Mouse (Mus musculus): ENCODE results near the gene Ptpn3. TPM values are rescaled to one million over a fixed set of nuclear protein-coding genes. Genes with fewer than 3 reads are reported as not detected.

The Ptpn3 gene
- polyA plus RNA-seq, 1 experiment = 4.1 TPM

DNA sequence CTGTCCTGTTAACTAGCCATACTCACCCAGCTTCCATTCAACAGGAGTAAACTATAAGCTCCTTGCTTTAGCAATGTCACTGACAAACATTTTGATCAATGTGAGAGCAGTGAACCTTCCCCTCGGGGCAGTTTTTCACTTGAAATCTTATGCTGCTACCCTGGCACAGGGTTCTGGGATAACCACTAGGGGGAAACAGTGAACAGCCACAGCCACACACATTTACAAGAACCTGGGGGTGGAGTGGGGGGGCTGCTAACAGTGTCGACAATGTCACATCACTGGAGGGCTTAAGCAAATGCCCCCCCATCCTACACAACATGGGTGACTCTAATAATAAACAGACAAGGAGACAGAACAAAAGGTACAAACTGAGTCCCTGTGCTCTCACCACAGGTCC is 51.0 kb downstream of the Ptpn3 start:
- Histone ChIP-seq H3K27ac (ENCODE audit: control insufficient read depth, insufficient read depth, low read depth, low read length, poor library complexity) (no peak overlapping the region), H3K4me1 (ENCODE audit: control insufficient read depth, insufficient read depth, low read length) (no peaks in the 10 kb centered on the region), H3K4me3 (replicated peaks; ENCODE audit: control insufficient read depth, low read depth, low read length) (no peak overlapping the region)
- TF ChIP-seq CTCF (IDR thresholded peaks at IDR 0.05; ENCODE audit: control insufficient read depth, insufficient read depth, low read length) (peak; percentile 7; the same call in 1 of the 2 replicates), POLR2A (IDR thresholded peaks at IDR 0.05; ENCODE audit: borderline replicate concordance, control insufficient read depth, low read depth, low read length) (no peak)
- 14% methylated on average over 2 of the region's 2 CpGs for WGBS

DNA sequence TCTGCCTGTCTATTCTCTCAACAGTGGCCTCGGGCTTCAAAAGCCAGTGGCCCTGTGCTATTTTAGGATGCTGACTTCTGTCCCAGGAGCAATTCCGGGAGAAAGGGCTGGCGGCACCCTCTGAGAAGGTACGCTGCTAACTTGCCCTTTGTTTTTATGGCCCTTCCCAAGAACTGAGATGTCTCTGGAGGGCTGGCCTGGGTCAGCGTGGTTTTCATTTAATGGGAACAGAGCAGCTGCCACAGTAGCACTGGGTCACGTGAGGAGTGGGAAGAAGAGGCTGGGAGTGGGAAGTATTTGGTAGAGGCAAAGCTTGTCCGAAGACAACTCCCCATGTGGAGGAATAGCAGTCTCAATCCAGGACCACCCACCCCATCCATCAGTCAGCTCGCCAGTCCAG is 52.5 kb downstream of the Ptpn3 start:
- 85% methylated on average over 8 of the region's 8 CpGs for WGBS
- Histone ChIP-seq H3K27ac (ENCODE audit: control insufficient read depth, insufficient read depth, low read depth, low read length, poor library complexity) (no peak overlapping the region), H3K4me1 (ENCODE audit: control insufficient read depth, insufficient read depth, low read length) (no peaks in the 10 kb centered on the region), H3K4me3 (replicated peaks; ENCODE audit: control insufficient read depth, low read depth, low read length) (no peak overlapping the region)
- TF ChIP-seq POLR2A (IDR thresholded peaks at IDR 0.05; ENCODE audit: borderline replicate concordance, control insufficient read depth, low read depth, low read length) (no peak), CTCF (IDR thresholded peaks at IDR 0.05; ENCODE audit: control insufficient read depth, insufficient read depth, low read length) (no peak)

DNA sequence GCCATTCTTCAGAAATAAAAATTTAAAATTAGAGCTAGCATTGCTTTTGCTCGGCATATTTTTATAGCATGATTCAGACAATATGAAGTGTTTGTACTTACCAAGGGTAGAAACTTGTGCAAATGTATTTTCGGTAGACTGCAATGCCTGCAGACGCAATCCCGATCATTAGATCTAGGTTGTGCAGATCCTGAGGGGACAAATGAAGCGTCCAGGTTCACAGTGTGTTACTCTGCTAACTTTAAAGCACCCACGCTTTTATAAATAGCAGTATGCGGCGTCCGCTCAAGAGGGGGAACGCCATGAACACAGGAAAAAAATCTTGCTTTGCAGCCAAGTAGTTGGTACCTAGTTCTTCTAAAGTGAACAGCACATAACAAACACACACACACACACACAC is 56.8 kb downstream of the Ptpn3 start:
- 90% methylated on average over 10 of the region's 10 CpGs for WGBS
- no peak overlapping the region for H3K4me3 ChIP-seq (replicated peaks; ENCODE audit: control insufficient read depth, low read depth, low read length)
- H3K27ac ChIP-seq (ENCODE audit: control insufficient read depth, insufficient read depth, low read depth, low read length, poor library complexity) = no peak overlapping the region
- no peak for TF ChIP-seq POLR2A (IDR thresholded peaks at IDR 0.05; ENCODE audit: borderline replicate concordance, control insufficient read depth, low read depth, low read length)
- TF ChIP-seq CTCF (IDR thresholded peaks at IDR 0.05; ENCODE audit: control insufficient read depth, insufficient read depth, low read length) = no peak
- H3K4me1 ChIP-seq (ENCODE audit: control insufficient read depth, insufficient read depth, low read length) = no peaks in the 10 kb centered on the region

GRCm38 (mm10) chr4:57243312-57243711 is 58.3 kb downstream of the Ptpn3 start:
- no peak for TF ChIP-seq CTCF (IDR thresholded peaks at IDR 0.05; ENCODE audit: control insufficient read depth, insufficient read depth, low read length)
- TF ChIP-seq POLR2A (IDR thresholded peaks at IDR 0.05; ENCODE audit: borderline replicate concordance, control insufficient read depth, low read depth, low read length) = no peak
- no peak overlapping the region for H3K27ac ChIP-seq (ENCODE audit: control insufficient read depth, insufficient read depth, low read depth, low read length, poor library complexity)
- 71% methylated on average over 11 of the region's 11 CpGs for WGBS
- H3K4me1 ChIP-seq (ENCODE audit: control insufficient read depth, insufficient read depth, low read length) = no peaks in the 10 kb centered on the region
- no peak overlapping the region for H3K4me3 ChIP-seq (replicated peaks; ENCODE audit: control insufficient read depth, low read depth, low read length)

- Histone ChIP-seq H3K27ac (ENCODE audit: control insufficient read depth, insufficient read depth, low read depth, low read length, poor library complexity) (no peak overlapping the region), H3K4me1 (ENCODE audit: control insufficient read depth, insufficient read depth, low read length) (no peaks in the 10 kb centered on the region), H3K4me3 (replicated peaks; ENCODE audit: control insufficient read depth, low read depth, low read length) (no peak overlapping the region)
- WGBS = 87% methylated on average over 10 of the region's 10 CpGs
- TF ChIP-seq POLR2A (IDR thresholded peaks at IDR 0.05; ENCODE audit: borderline replicate concordance, control insufficient read depth, low read depth, low read length) = no peak
- TF ChIP-seq CTCF (IDR thresholded peaks at IDR 0.05; ENCODE audit: control insufficient read depth, insufficient read depth, low read length) = no peak
Measured at GRCm38 (mm10) chr4:57240934-57241333, 60.7 kb downstream of the Ptpn3 start.

DNA sequence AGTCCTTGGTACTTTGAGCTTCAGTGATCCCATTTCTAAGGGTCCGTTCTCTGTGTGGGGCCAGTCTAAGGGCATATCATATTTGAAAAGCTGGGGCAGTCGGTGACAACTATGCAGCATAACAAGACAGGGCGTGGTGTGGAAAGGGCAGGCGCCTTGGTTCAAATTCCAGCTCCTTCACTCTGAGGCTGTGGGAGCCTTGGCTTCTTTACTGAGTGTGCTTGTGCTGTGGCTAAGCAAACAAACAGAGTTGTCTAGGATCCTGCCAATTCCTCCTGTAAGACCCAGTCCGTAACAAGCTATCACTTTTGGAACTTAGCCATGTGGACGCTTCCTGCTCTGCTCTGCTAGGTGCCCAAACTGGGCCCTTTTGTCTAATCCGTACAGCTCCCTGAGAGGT is 61.5 kb downstream of the Ptpn3 start:
- no peak overlapping the region for H3K4me3 ChIP-seq (replicated peaks; ENCODE audit: control insufficient read depth, low read depth, low read length)
- 83% methylated on average over 7 of the region's 7 CpGs for WGBS
- no peaks in the 10 kb centered on the region for H3K4me1 ChIP-seq (ENCODE audit: control insufficient read depth, insufficient read depth, low read length)
- no peak overlapping the region for H3K27ac ChIP-seq (ENCODE audit: control insufficient read depth, insufficient read depth, low read depth, low read length, poor library complexity)
- TF ChIP-seq CTCF (IDR thresholded peaks at IDR 0.05; ENCODE audit: control insufficient read depth, insufficient read depth, low read length) (no peak), POLR2A (IDR thresholded peaks at IDR 0.05; ENCODE audit: borderline replicate concordance, control insufficient read depth, low read depth, low read length) (no peak)

DNA sequence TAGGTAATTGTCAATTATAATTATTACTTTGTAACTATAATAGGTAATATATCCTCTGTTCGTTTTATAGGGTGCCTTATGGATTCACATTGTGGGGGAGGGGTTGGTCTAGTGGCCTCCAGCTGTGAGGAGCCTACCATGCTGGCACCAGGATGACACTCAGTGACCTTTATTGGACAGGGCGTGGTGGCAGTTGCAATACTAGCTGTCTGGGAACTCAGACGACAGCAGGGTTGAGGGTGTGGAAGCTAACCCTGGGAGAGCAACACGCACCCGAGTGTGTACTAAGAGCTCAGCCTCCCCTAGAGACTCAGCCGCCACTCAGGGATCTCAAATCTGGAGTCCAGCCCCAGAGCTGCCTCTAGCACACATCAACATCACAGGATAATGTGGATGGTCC is 62.5 kb downstream of the Ptpn3 start:
- Histone ChIP-seq H3K4me3 (replicated peaks; ENCODE audit: control insufficient read depth, low read depth, low read length) (no peak overlapping the region), H3K27ac (ENCODE audit: control insufficient read depth, insufficient read depth, low read depth, low read length, poor library complexity) (no peak overlapping the region), H3K4me1 (ENCODE audit: control insufficient read depth, insufficient read depth, low read length) (no peaks in the 10 kb centered on the region)
- TF ChIP-seq POLR2A (IDR thresholded peaks at IDR 0.05; ENCODE audit: borderline replicate concordance, control insufficient read depth, low read depth, low read length) = no peak
- TF ChIP-seq CTCF (IDR thresholded peaks at IDR 0.05; ENCODE audit: control insufficient read depth, insufficient read depth, low read length) = no peak
- WGBS = 75% methylated on average over 6 of the region's 6 CpGs

DNA sequence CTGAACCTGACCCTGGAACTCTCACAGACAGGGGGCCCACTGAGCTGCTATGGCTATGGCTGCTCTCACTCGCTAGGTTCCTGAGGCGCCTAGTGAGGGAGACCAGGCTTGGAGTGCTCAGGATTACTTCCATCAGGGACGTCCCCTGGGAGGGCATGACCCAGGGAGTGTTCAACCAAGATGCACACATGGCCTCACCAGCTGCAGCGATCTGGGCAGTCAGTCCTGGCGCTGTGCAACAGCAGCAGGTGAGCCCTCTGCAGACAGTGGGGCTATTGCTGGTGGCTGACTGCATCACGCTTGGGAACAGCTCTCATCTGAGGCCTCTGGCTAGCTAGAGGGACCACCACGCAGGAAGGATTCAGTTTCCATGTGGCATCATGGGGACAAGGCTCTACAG is 63.5 kb downstream of the Ptpn3 start:
- H3K4me1 ChIP-seq (ENCODE audit: control insufficient read depth, insufficient read depth, low read length) = no peaks in the 10 kb centered on the region
- no peak overlapping the region for H3K4me3 ChIP-seq (replicated peaks; ENCODE audit: control insufficient read depth, low read depth, low read length)
- TF ChIP-seq CTCF (IDR thresholded peaks at IDR 0.05; ENCODE audit: control insufficient read depth, insufficient read depth, low read length) (no peak), POLR2A (IDR thresholded peaks at IDR 0.05; ENCODE audit: borderline replicate concordance, control insufficient read depth, low read depth, low read length) (no peak)
- 89% methylated on average over 7 of the region's 7 CpGs for WGBS
- no peak overlapping the region for H3K27ac ChIP-seq (ENCODE audit: control insufficient read depth, insufficient read depth, low read depth, low read length, poor library complexity)

GRCm38 (mm10) chr4:57236513-57236912 is 65.1 kb downstream of the Ptpn3 start:
- no peak overlapping the region for H3K4me3 ChIP-seq (replicated peaks; ENCODE audit: control insufficient read depth, low read depth, low read length)
- H3K4me1 ChIP-seq (ENCODE audit: control insufficient read depth, insufficient read depth, low read length) = no peaks in the 10 kb centered on the region
- 55% methylated on average over 5 of the region's 5 CpGs for WGBS
- no peak overlapping the region for H3K27ac ChIP-seq (ENCODE audit: control insufficient read depth, insufficient read depth, low read depth, low read length, poor library complexity)
- TF ChIP-seq POLR2A (IDR thresholded peaks at IDR 0.05; ENCODE audit: borderline replicate concordance, control insufficient read depth, low read depth, low read length) = no peak
